Mouse (Mus musculus) stomach, embryonic 15.5 days (tissue): ENCODE data around the gene Prss8. TPM values are rescaled to one million over a fixed set of nuclear protein-coding genes. Genes with fewer than 3 reads are reported as not detected.

ENCODE experiments used
- ATAC-seq: fragments of 200-750 bp; cut with Nextera tagmentation; 2 replicates; pipeline ENCODE4 v1.8.0; 2017; ENCODE audit warnings: low read depth, moderate number of reproducible peaks, moderate TSS enrichment; ENCODE audit not compliant: insufficient read depth, low FRiP score
- H3K27ac ChIP-seq: fragments of 300-500 bp; sonication (generic); 2 replicates; pipeline ENCODE4 v1.5.1; 2015; ENCODE audit warnings: mild to moderate bottlenecking, inconsistent platforms
- H3K27me3 ChIP-seq: fragments of 300-500 bp; sonication (generic); replicated peaks from 2 replicates; pipeline ENCODE4 v1.6.1; 2015; ENCODE audit warnings: inconsistent platforms
- H3K36me3 ChIP-seq: fragments of 300-500 bp; sonication (generic); 2 replicates; pipeline ENCODE4 v1.6.1; 2015; ENCODE audit warnings: inconsistent platforms
- H3K4me1 ChIP-seq: fragments of 300-500 bp; sonication (generic); 2 replicates; pipeline ENCODE4 v1.6.1; 2015; ENCODE audit warnings: inconsistent platforms
- H3K4me2 ChIP-seq: fragments of 300-500 bp; sonication (generic); 2 replicates; pipeline ENCODE4 v1.6.1; 2015; ENCODE audit warnings: mild to moderate bottlenecking, inconsistent platforms
- H3K4me3 ChIP-seq: fragments of 300-500 bp; sonication (generic); replicated peaks from 2 replicates; pipeline ENCODE4 v1.5.1; 2015; ENCODE audit warnings: inconsistent platforms
- H3K9ac ChIP-seq: fragments of 300-500 bp; sonication (generic); 2 replicates; pipeline ENCODE4 v1.6.1; 2015; ENCODE audit warnings: inconsistent platforms
- H3K9me3 ChIP-seq: fragments of 300-500 bp; sonication (generic); 2 replicates; pipeline ENCODE4 v1.6.1; 2016; ENCODE audit warnings: inconsistent platforms
- WGBS: fragments of 180-500 bp; shearing (Covaris S2); methylation state at CpG from one replicate; pipeline ENCODE4 v1.1.7; 2015; 5-methylcytosine and 5-hydroxymethylcytosine counted together
- polyA plus RNA-seq: library from polyadenylated mRNA; unstranded; fragments of >200 nt; fragmentation: Nextera tagmentation; extraction: Ambion mirVana; gene quantifications from 2 replicates; pipeline ENCODE4 v1.2.1, GENCODE M21; 2015

Gene Prss8
- polyA plus RNA-seq, 1 experiment from 2014 or later = 61.2 TPM

DNA sequence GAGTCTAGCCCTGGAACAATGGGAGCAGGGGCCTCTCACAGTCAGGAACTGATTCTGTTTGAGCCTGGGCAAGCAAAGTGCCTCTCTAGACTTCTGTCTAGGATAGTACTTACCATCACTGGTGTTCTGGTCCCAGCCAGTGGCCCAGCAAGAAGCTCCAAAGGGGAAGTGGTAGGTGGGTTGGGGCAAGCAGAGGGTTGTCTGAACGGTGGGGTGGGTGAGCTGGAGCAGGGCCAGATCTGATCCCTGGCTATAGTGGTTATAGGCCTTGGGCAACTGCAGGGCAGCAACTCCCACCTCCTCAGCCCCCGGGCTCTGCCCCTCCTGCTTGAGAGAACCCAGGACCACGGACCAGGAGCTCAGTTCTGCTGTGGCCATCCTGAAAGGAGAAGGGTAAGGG is 41.1 kb downstream of the Prss8 start:
- peaks cover 55% of the 10 kb centered on the region for H3K36me3 ChIP-seq
- no peak overlapping the region for H3K4me2 ChIP-seq
- H3K27ac ChIP-seq = no peak overlapping the region
- H3K27me3 ChIP-seq = no peaks in the 10 kb centered on the region
- H3K4me3 ChIP-seq = no peak overlapping the region
- no peak overlapping the region for H3K9ac ChIP-seq
- WGBS = 71% methylated on average over 3 of the region's 3 CpGs
- peaks cover 16% of the 10 kb centered on the region; the same call in 1 of the 2 replicates for H3K4me1 ChIP-seq
- ATAC-seq = no peak
- no peaks in the 10 kb centered on the region for H3K9me3 ChIP-seq

DNA sequence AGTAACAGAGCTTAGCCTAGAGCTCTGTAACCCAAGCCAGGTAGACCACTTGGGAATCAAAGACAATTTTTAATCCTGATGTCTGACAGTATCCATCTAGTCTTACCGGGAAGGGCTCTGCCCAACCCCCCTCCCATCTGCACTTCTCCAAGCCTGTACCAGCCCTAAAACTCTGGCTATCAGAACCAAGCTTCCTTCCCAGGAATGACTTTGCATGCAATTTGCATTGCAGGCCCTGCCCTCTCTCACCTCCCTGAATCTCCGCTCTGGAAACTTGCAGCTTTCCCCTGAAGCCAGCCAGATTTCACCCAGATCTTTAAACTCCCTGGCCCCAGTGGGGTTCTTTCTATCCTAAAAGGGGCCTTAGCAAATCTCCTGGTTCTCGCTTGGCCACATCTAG is 42.1 kb downstream of the Prss8 start:
- Histone ChIP-seq H3K4me3 (no peak overlapping the region), H3K36me3 (peaks cover 55% of the 10 kb centered on the region), H3K4me2 (no peak overlapping the region), H3K9ac (no peak overlapping the region), H3K9me3 (no peaks in the 10 kb centered on the region), H3K27ac (no peak overlapping the region), H3K27me3 (no peaks in the 10 kb centered on the region), H3K4me1 (peaks cover 21% of the 10 kb centered on the region; the same call in 1 of the 2 replicates)
- no peak for ATAC-seq
- 81% methylated on average over 3 of the region's 3 CpGs for WGBS

DNA sequence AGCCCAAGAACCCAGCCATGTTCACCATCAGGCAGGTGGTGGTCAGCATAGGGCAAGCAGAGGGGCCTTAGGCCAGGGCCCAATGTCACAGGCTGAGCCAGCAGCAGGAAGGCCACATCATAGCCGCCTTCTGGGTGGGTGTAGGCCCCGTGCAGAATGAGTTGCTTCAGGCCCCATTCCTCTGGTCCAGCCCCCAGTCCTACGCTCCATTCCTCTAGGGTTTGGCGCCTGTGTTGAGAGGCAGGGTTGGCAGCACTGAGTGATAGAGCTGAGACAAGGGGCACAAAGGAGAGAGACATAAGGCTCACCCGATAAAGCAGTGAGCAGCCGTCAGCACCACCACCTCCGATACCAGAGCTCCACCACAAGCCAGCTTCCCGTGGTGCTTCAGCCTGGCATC is 42.7 kb downstream of the Prss8 start:
- Histone ChIP-seq H3K9me3 (no peaks in the 10 kb centered on the region), H3K9ac (no peak overlapping the region), H3K27ac (no peak overlapping the region), H3K4me2 (no peak overlapping the region), H3K36me3 (peaks cover 59% of the 10 kb centered on the region), H3K27me3 (no peaks in the 10 kb centered on the region), H3K4me1 (peaks cover 21% of the 10 kb centered on the region; the same call in 1 of the 2 replicates), H3K4me3 (no peak overlapping the region)
- WGBS = 86% methylated on average over 8 of the region's 8 CpGs
- ATAC-seq = no peak

DNA sequence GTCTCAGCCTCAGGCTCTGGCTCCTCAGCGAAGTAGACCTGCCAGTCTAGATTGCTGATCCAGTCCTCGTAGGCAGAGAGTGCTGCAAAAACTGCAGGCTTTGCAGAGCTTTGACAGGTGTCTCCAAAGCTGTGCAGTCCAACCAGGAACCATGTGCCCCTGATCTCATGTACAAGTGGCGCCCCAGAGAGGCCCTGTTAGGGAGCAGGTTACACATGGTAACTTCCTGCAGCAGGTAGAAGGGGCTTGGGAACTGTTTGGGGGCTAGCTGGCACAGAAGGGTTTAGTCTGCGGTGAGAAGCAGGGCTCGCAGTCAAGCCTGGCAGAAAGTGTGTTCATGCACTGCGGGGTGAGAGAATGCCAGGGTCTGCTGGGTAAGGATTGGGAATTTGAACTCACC is 43.4 kb downstream of the Prss8 start:
- Histone ChIP-seq H3K36me3 (peaks cover 65% of the 10 kb centered on the region), H3K4me1 (peaks cover 21% of the 10 kb centered on the region; the same call in 1 of the 2 replicates), H3K9ac (no peak overlapping the region), H3K27ac (no peak overlapping the region), H3K9me3 (no peaks in the 10 kb centered on the region), H3K4me3 (no peak overlapping the region), H3K27me3 (no peaks in the 10 kb centered on the region), H3K4me2 (no peak overlapping the region)
- 91% methylated on average over 6 of the region's 6 CpGs for WGBS
- ATAC-seq = no peak

DNA sequence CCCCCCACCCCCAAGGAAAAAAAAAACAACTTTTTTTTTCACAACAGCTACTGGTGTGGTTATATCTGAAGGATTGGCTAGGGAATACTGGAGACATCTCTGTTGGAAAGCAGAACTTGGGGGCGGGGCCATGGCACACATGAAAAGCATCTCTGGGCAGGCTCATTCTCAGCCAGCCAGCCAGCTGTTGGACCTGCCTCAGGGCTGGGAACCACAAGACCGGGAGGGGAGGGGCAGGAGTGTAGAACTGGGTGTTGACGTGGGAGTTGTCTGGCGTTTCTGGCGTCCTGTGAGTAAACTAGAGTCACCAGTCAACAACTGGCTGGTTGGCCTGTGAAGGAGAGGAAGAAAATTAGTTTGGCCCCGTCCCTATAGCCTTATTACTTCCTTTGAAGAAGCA is 44.0 kb downstream of the Prss8 start:
- Histone ChIP-seq H3K9me3 (no peaks in the 10 kb centered on the region), H3K9ac (no peak overlapping the region), H3K27me3 (no peaks in the 10 kb centered on the region), H3K4me3 (no peak overlapping the region), H3K36me3 (peaks cover 71% of the 10 kb centered on the region), H3K27ac (no peak overlapping the region), H3K4me1 (peaks cover 21% of the 10 kb centered on the region; the same call in 1 of the 2 replicates), H3K4me2 (no peak overlapping the region)
- no peak for ATAC-seq
- 53% methylated on average over 6 of the region's 6 CpGs for WGBS

DNA sequence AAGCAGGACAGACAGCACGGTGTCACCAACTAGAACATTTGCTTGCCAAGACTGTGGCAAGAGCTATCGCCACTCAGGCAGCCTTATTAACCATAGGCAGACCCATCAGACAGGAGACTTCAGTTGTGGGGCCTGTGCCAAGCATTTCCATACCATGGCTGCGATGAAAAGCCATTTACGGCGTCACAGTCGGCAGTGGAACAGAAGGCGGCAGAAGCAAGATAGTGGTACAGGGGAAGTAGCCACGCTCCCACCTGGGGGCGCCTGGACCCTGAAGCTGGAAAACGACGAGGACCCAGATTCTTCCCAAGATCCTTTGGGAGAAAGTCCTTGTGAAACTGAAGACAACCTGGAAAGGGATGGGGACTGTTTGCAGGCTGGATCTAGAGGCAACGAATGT is 49.5 kb downstream of the Prss8 start:
- no peaks in the 10 kb centered on the region for H3K9me3 ChIP-seq
- H3K27ac ChIP-seq = no peak overlapping the region
- no peaks in the 10 kb centered on the region for H3K27me3 ChIP-seq
- H3K36me3 ChIP-seq = peaks cover 65% of the 10 kb centered on the region
- H3K4me3 ChIP-seq = no peak overlapping the region
- WGBS = 85% methylated on average over 12 of the region's 12 CpGs
- no peak overlapping the region for H3K9ac ChIP-seq
- ATAC-seq = no peak
- no peak overlapping the region for H3K4me2 ChIP-seq
- H3K4me1 ChIP-seq = peaks cover 24% of the 10 kb centered on the region; the same call in 1 of the 2 replicates

DNA sequence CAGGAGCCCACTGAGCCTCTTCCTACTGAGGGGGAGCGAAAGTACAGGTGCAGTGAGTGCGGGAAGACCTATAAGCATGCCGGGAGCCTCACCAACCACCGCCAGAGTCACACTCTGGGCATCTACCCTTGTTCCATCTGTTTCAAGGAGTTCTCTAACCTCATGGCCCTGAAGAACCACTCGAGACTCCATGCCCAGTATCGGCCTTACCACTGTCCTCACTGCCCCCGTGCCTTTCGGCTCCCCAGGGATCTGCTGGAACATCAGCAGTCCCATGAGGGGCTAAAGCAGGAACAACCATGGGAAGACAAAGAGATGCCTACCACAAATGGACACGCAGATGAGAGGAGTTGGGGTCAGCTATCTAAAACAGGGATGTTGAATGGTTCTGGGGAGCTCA is 50.6 kb downstream of the Prss8 start:
- no peak for ATAC-seq
- Histone ChIP-seq H3K27ac (no peak overlapping the region), H3K4me1 (peaks cover 21% of the 10 kb centered on the region), H3K27me3 (no peaks in the 10 kb centered on the region), H3K36me3 (peaks cover 57% of the 10 kb centered on the region), H3K9me3 (no peaks in the 10 kb centered on the region), H3K4me3 (no peak overlapping the region), H3K4me2 (no peak overlapping the region), H3K9ac (no peak overlapping the region)
- 95% methylated on average over 9 of the region's 9 CpGs for WGBS

DNA sequence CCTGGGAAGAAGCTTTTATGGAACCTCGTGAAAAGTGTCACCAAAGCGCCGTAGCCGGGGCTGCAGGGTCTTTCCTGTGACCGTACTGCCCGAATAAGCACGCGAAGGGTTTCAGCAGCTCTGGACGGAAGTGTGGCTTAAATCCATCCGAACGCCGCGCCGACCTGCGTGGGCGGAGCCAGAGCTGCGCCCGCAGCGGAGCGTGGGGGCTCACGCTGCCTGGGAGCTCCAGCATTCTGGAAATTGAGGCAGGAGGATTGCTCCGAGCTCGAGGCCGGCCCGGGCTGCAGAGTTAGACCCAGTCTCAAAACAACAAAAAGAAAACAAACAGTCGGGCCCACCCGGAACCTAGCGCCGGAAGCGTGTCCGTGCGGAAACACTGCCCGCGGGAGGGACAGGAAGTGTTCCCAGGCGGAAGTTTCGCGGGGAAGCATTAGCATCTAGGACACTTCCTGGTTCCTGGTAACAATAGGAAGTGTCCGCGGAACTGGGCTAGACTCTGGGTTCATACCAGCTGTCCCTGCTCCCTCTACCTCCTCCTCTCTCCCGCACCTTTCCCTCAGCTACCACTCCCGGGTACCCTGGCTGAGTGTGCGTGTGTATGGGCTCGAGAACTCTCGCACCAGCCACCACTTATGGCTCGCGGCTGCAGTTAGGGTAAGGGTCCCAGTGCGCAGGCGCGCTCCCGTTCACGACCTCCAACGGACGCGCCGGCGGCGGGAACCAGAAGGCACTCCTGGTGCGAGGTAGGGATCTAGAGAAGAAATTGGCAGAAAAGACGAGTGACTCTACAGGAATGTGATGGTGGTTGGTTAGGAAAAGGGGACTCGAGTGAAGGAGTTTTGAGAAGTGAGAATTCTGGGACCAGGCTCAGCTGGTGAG is 53.2 kb downstream of the Prss8 start, which contains the start of gene Zfp668:
Gene Zfp668, minus strand, starts transcription at position 362 of the 882 bp plus-strand sequence.
- no peaks in the 10 kb centered on the region for H3K9me3 ChIP-seq
- peak within 1 kb of the TSS; percentile 66 for H3K4me3 ChIP-seq
- ATAC-seq = peak; percentile 65
- no peaks in the 10 kb centered on the region for H3K27me3 ChIP-seq
- peak within 1 kb of the TSS; percentile 97 for H3K27ac ChIP-seq
- WGBS = under 1% methylated on average over 60 of the region's 60 CpGs
- peak within 1 kb of the TSS; percentile 84 for H3K4me2 ChIP-seq
- H3K4me1 ChIP-seq = peaks cover 18% of the 10 kb centered on the region
- peak within 1 kb of the TSS; percentile 70 for H3K9ac ChIP-seq
- peaks cover 34% of the 10 kb centered on the region for H3K36me3 ChIP-seq

DNA sequence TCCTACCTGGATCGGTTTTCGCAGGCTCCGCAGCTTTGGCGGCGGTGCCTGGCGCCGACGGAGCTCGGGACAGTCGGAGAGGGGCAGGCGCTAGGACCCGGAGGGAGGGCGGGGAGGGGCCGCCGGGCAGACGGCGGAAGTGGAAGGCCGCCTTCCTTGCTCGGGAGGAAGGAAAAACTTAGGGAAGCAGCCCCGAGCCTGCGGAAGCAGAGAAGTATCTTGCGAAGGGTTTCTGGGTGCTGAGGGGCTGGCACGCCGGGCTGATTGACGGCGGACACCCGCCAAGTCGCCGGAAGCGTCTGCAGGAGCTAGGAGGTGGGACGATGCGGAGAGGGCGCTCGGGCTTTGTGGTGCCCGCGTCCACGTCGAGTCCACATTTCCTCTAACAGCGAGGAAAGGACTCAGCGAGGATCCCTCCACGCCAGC is 53.9 kb downstream of the Prss8 start, which contains the start of gene Zfp646:
Gene Zfp646, plus strand, starts transcription at position 181 of the 426 bp plus-strand sequence.
- Histone ChIP-seq H3K4me3 (peak within 1 kb of the TSS; percentile 66), H3K9ac (peak within 1 kb of the TSS; percentile 70), H3K9me3 (no peaks in the 10 kb centered on the region), H3K27ac (peak within 1 kb of the TSS; percentile 97), H3K27me3 (no peaks in the 10 kb centered on the region), H3K4me2 (peak within 1 kb of the TSS; percentile 84), H3K4me1 (peaks cover 18% of the 10 kb centered on the region), H3K36me3 (peaks cover 28% of the 10 kb centered on the region)
- under 1% methylated on average over 40 of the region's 41 CpGs for WGBS
- peak; percentile 85 for ATAC-seq

Other genes with a start within 250 kb of the Prss8 start
- 59.3 and 63.4 TPM in 2 replicates for gene Bcl7c, start 221.2 kb downstream of the Prss8 start, polyA plus RNA-seq
- gene Ctf1, start 217.4 kb downstream of the Prss8 start, polyA plus RNA-seq = 15.6 and 17.0 TPM in 2 replicates
- gene Ctf2, start 197.9 kb downstream of the Prss8 start, polyA plus RNA-seq = 0.24 and 0.26 TPM in 2 replicates
- gene Fbxl19, start 185.6 kb downstream of the Prss8 start, polyA plus RNA-seq = 3.8 and 4.8 TPM in 2 replicates
- gene Orai3, start 160.3 kb downstream of the Prss8 start, polyA plus RNA-seq = 29.2 and 29.6 TPM in 2 replicates
- gene Setd1a, start 153.4 kb downstream of the Prss8 start, polyA plus RNA-seq = 21.1 and 25.0 TPM in 2 replicates
- not detected in 2 replicates for gene Gm49388, start 144.5 kb downstream of the Prss8 start, polyA plus RNA-seq
- gene Hsd3b7, start 129.5 kb downstream of the Prss8 start, polyA plus RNA-seq = 27.4 and 31.8 TPM in 2 replicates
- gene Stx4a, start 105.8 kb downstream of the Prss8 start, polyA plus RNA-seq = 45.3 and 48.1 TPM in 2 replicates
- gene Stx1b, start 105.6 kb downstream of the Prss8 start, polyA plus RNA-seq = 3.2 and 3.4 TPM in 2 replicates
- gene Zfp646, start 53.9 kb downstream of the Prss8 start, polyA plus RNA-seq = 9.1 and 10.9 TPM in 2 replicates
- 14.6 and 16.7 TPM in 2 replicates for gene Zfp668, start 53.3 kb downstream of the Prss8 start, polyA plus RNA-seq
- 1.7 and 1.8 TPM in 2 replicates for gene Prss53, start 39.1 kb downstream of the Prss8 start, polyA plus RNA-seq
- gene Gm21974, start 34.6 kb downstream of the Prss8 start, polyA plus RNA-seq = not detected in 2 replicates
- gene Vkorc1, start 34.5 kb downstream of the Prss8 start, polyA plus RNA-seq = 186 and 190 TPM in 2 replicates
- gene Bckdk, start 26.0 kb downstream of the Prss8 start, polyA plus RNA-seq = 145 and 157 TPM in 2 replicates
- gene Kat8, start 17.6 kb downstream of the Prss8 start, polyA plus RNA-seq = 35.0 and 35.6 TPM in 2 replicates
- 10.8 and 10.9 TPM in 2 replicates for gene Prss36, start 16.6 kb upstream of the Prss8 start, polyA plus RNA-seq
- 367 and 393 TPM in 2 replicates for gene Fus, start 37.4 kb upstream of the Prss8 start, polyA plus RNA-seq
- gene Pycard, start 63.8 kb upstream of the Prss8 start, polyA plus RNA-seq = 177 and 185 TPM in 2 replicates
- 0.09 and 0.41 TPM in 2 replicates for gene Trim72, start 73.8 kb upstream of the Prss8 start, polyA plus RNA-seq
- gene Itgam, start 132.5 kb upstream of the Prss8 start, polyA plus RNA-seq = 3.5 and 3.6 TPM in 2 replicates
- not detected in 2 replicates for gene Gm49368, start 132.6 kb upstream of the Prss8 start, polyA plus RNA-seq
- 0.22 and 0.40 TPM in 2 replicates for gene Itgax, start 199.4 kb upstream of the Prss8 start, polyA plus RNA-seq
- gene Itgad, start 224.3 kb upstream of the Prss8 start, polyA plus RNA-seq = not detected in 2 replicates